Mouse (Mus musculus): Measurements from ENCODE around the gene Ntn4. TPM values are rescaled to one million over a fixed set of nuclear protein-coding genes. Genes with fewer than 3 reads are reported as not detected.

Gene Ntn4
- polyA plus RNA-seq, 1 experiment from 2014 or later, result 0.76 TPM

- Histone ChIP-seq H3K4me2 (no peak overlapping the region), H3K27ac (ENCODE audit: low read depth) (no peak overlapping the region), H3K4me3 (ENCODE audit: low read depth, low read length) (no peak overlapping the region), H3K36me3 (ENCODE audit: insufficient read depth) (no peaks in the 10 kb centered on the region), H3K9ac (no peak overlapping the region), H3K9me3 (ENCODE audit: low read depth, low read length) (no peaks in the 10 kb centered on the region), H3K4me1 (ENCODE audit: insufficient read depth) (no peaks in the 10 kb centered on the region), H3K27me3 (ENCODE audit: insufficient read depth, low read length) (peaks cover 10% of the 10 kb centered on the region; the same call in 1 of the 2 replicates)
- peak; percentile 4; the same call in 1 of the 2 replicates for TF ChIP-seq CTCF (IDR thresholded peaks at IDR 0.05; ENCODE audit: low read depth)
- 70% methylated on average over 5 of the region's 5 CpGs for WGBS
- DNase-seq (peak; percentile 16), ATAC-seq (ENCODE audit: insufficient read depth) (no peak)
Observed at GRCm38 (mm10) chr10:93649127-93649526, 8.6 kb downstream of the Ntn4 start.

GRCm38 (mm10) chr10:93649600-93649999 is 9.1 kb downstream of the Ntn4 start:
- no peak for DNase-seq
- no peak overlapping the region for H3K4me3 ChIP-seq (ENCODE audit: low read depth, low read length)
- no peaks in the 10 kb centered on the region for H3K4me1 ChIP-seq (ENCODE audit: insufficient read depth)
- H3K9ac ChIP-seq, result no peak overlapping the region
- H3K27ac ChIP-seq (ENCODE audit: low read depth), result no peak overlapping the region
- peaks cover 5% of the 10 kb centered on the region; the same call in 1 of the 2 replicates for H3K27me3 ChIP-seq (ENCODE audit: insufficient read depth, low read length)
- 89% methylated on average over 5 of the region's 5 CpGs for WGBS
- no peak for ATAC-seq (ENCODE audit: insufficient read depth)
- H3K9me3 ChIP-seq (ENCODE audit: low read depth, low read length), result no peaks in the 10 kb centered on the region
- H3K36me3 ChIP-seq (ENCODE audit: insufficient read depth), result no peaks in the 10 kb centered on the region
- H3K4me2 ChIP-seq, result no peak overlapping the region
- TF ChIP-seq CTCF (IDR thresholded peaks at IDR 0.05; ENCODE audit: low read depth), result no peak

- 56% methylated on average over 2 of the region's 2 CpGs for WGBS
- Histone ChIP-seq H3K9me3 (ENCODE audit: low read depth, low read length) (no peaks in the 10 kb centered on the region), H3K27me3 (ENCODE audit: insufficient read depth, low read length) (peaks cover 5% of the 10 kb centered on the region; the same call in 1 of the 2 replicates)
Observed at GRCm38 (mm10) chr10:93653322-93653721, 12.8 kb downstream of the Ntn4 start.

GRCm38 (mm10) chr10:93655428-93655827 is 14.9 kb downstream of the Ntn4 start:
- DNase-seq (peak; percentile 27), ATAC-seq (ENCODE audit: insufficient read depth) (no peak)
- Histone ChIP-seq H3K4me3 (ENCODE audit: low read depth, low read length) (no peak overlapping the region), H3K9ac (no peak overlapping the region), H3K27me3 (ENCODE audit: insufficient read depth, low read length) (peaks cover 2% of the 10 kb centered on the region; the same call in 1 of the 2 replicates), H3K27ac (ENCODE audit: low read depth) (no peak overlapping the region), H3K9me3 (ENCODE audit: low read depth, low read length) (no peaks in the 10 kb centered on the region), H3K4me2 (no peak overlapping the region), H3K4me1 (ENCODE audit: insufficient read depth) (no peaks in the 10 kb centered on the region), H3K36me3 (ENCODE audit: insufficient read depth) (no peaks in the 10 kb centered on the region)
- peak; percentile 31 for TF ChIP-seq CTCF (IDR thresholded peaks at IDR 0.05; ENCODE audit: low read depth)
- 69% methylated on average over 15 of the region's 15 CpGs for WGBS

More at GRCm38 (mm10) chr10:93653322-93653721, 12.8 kb downstream of the Ntn4 start:
- Histone ChIP-seq H3K4me2 (no peak overlapping the region), H3K4me3 (ENCODE audit: low read depth, low read length) (no peak overlapping the region), H3K4me1 (ENCODE audit: insufficient read depth) (no peaks in the 10 kb centered on the region), H3K27ac (ENCODE audit: low read depth) (no peak overlapping the region), H3K36me3 (ENCODE audit: insufficient read depth) (no peaks in the 10 kb centered on the region), H3K9ac (no peak overlapping the region)
- ATAC-seq (ENCODE audit: insufficient read depth) (no peak), DNase-seq (no peak)
- TF ChIP-seq CTCF (IDR thresholded peaks at IDR 0.05; ENCODE audit: low read depth), result no peak

GRCm38 (mm10) chr10:93659792-93660191 is 19.3 kb downstream of the Ntn4 start:
- WGBS, result 83% methylated on average over 1 of the region's 1 CpGs
- DNase-seq (no peak), ATAC-seq (ENCODE audit: insufficient read depth) (no peak)
- H3K27ac ChIP-seq (ENCODE audit: low read depth), result no peak overlapping the region
- H3K4me3 ChIP-seq (ENCODE audit: low read depth, low read length), result no peak overlapping the region
- no peaks in the 10 kb centered on the region for H3K27me3 ChIP-seq (ENCODE audit: insufficient read depth, low read length)
- TF ChIP-seq CTCF (IDR thresholded peaks at IDR 0.05; ENCODE audit: low read depth), result no peak
- no peak overlapping the region for H3K4me2 ChIP-seq
- H3K9me3 ChIP-seq (ENCODE audit: low read depth, low read length), result no peaks in the 10 kb centered on the region
- no peaks in the 10 kb centered on the region for H3K36me3 ChIP-seq (ENCODE audit: insufficient read depth)
- no peaks in the 10 kb centered on the region for H3K4me1 ChIP-seq (ENCODE audit: insufficient read depth)
- no peak overlapping the region for H3K9ac ChIP-seq

- no peak for ATAC-seq (ENCODE audit: insufficient read depth)
- no peaks in the 10 kb centered on the region for H3K9me3 ChIP-seq (ENCODE audit: low read depth, low read length)
- no peaks in the 10 kb centered on the region for H3K27me3 ChIP-seq (ENCODE audit: insufficient read depth, low read length)
- no peaks in the 10 kb centered on the region for H3K4me1 ChIP-seq (ENCODE audit: insufficient read depth)
- H3K4me2 ChIP-seq, result no peak overlapping the region
- H3K4me3 ChIP-seq (ENCODE audit: low read depth, low read length), result no peak overlapping the region
- no peak for DNase-seq
- 67% methylated on average over 6 of the region's 6 CpGs for WGBS
- no peaks in the 10 kb centered on the region for H3K36me3 ChIP-seq (ENCODE audit: insufficient read depth)
- no peak overlapping the region for H3K27ac ChIP-seq (ENCODE audit: low read depth)
- no peak for TF ChIP-seq CTCF (IDR thresholded peaks at IDR 0.05; ENCODE audit: low read depth)
- H3K9ac ChIP-seq, result no peak overlapping the region
Observed at GRCm38 (mm10) chr10:93661348-93661991, 21.0 kb downstream of the Ntn4 start.

- no peak overlapping the region for H3K9ac ChIP-seq
- no peak overlapping the region for H3K4me2 ChIP-seq
- no peak for TF ChIP-seq CTCF (IDR thresholded peaks at IDR 0.05; ENCODE audit: low read depth)
- no peak for DNase-seq
- H3K4me1 ChIP-seq (ENCODE audit: insufficient read depth), result no peaks in the 10 kb centered on the region
- WGBS, result 59% methylated on average over 5 of the region's 5 CpGs
- no peaks in the 10 kb centered on the region for H3K27me3 ChIP-seq (ENCODE audit: insufficient read depth, low read length)
- no peak overlapping the region for H3K4me3 ChIP-seq (ENCODE audit: low read depth, low read length)
- no peak for ATAC-seq (ENCODE audit: insufficient read depth)
- no peaks in the 10 kb centered on the region for H3K36me3 ChIP-seq (ENCODE audit: insufficient read depth)
- no peak overlapping the region for H3K27ac ChIP-seq (ENCODE audit: low read depth)
- H3K9me3 ChIP-seq (ENCODE audit: low read depth, low read length), result no peaks in the 10 kb centered on the region
Observed at GRCm38 (mm10) chr10:93662018-93662417, 21.5 kb downstream of the Ntn4 start.

All from lung, embryonic 14.5 days (tissue).